Mouse (Mus musculus) heart, embryonic 15.5 days (tissue): Measurements from ENCODE around the gene Rad50. TPM values are rescaled to one million over a fixed set of nuclear protein-coding genes. Genes with fewer than 3 reads are reported as not detected.

ENCODE experiments used
- ATAC-seq: fragments of 200-750 bp; cut with Nextera tagmentation; replicated peaks from 2 replicates; pipeline ENCODE4 v1.8.0; 2017; ENCODE audit warnings: low read depth, moderate TSS enrichment; ENCODE audit not compliant: insufficient number of reproducible peaks, insufficient read depth, low FRiP score
- H3K27ac ChIP-seq: fragments of 300-500 bp; sonication (generic); 2 replicates; pipeline ENCODE4 v1.5.1; 2015; ENCODE audit warnings: mild to moderate bottlenecking, inconsistent platforms
- H3K27me3 ChIP-seq: fragments of 300-500 bp; sonication (generic); 2 replicates; pipeline ENCODE4 v1.6.1; 2015; ENCODE audit warnings: inconsistent platforms
- H3K36me3 ChIP-seq: fragments of 300-500 bp; sonication (generic); 2 replicates; pipeline ENCODE4 v1.6.1; 2015; ENCODE audit warnings: mild to moderate bottlenecking, inconsistent platforms
- H3K4me1 ChIP-seq: fragments of 300-500 bp; sonication (generic); replicated peaks from 2 replicates; pipeline ENCODE4 v1.6.1; 2015; ENCODE audit warnings: inconsistent platforms
- H3K4me2 ChIP-seq: fragments of 300-500 bp; sonication (generic); 2 replicates; pipeline ENCODE4 v1.6.1; 2015; ENCODE audit warnings: inconsistent platforms, mild to moderate bottlenecking, moderate library complexity
- H3K4me3 ChIP-seq: fragments of 300-500 bp; sonication (generic); 2 replicates; pipeline ENCODE4 v1.5.1; 2015; ENCODE audit warnings: mild to moderate bottlenecking, inconsistent platforms
- H3K9ac ChIP-seq: fragments of 300-500 bp; sonication (generic); 2 replicates; pipeline ENCODE4 v1.6.1; 2015; ENCODE audit warnings: mild to moderate bottlenecking, inconsistent platforms
- H3K9me3 ChIP-seq: fragments of 300-500 bp; sonication (generic); replicated peaks from 2 replicates; pipeline ENCODE4 v1.6.1; 2016; ENCODE audit warnings: inconsistent platforms
- WGBS: fragments of 180-500 bp; shearing (Covaris S2); methylation state at CpG from one replicate; pipeline ENCODE4 v1.1.7; 2015; ENCODE audit warnings: mixed read lengths; 5-methylcytosine and 5-hydroxymethylcytosine counted together
- polyA plus RNA-seq: library from polyadenylated mRNA; unstranded; fragments of >200 nt; fragmentation: Nextera tagmentation; extraction: Ambion mirVana; gene quantifications from 2 replicates; pipeline ENCODE4 v1.2.1, GENCODE M21; 2015

The Rad50 gene
- polyA plus RNA-seq, 1 experiment from 2014 or later: 17.3 TPM

DNA sequence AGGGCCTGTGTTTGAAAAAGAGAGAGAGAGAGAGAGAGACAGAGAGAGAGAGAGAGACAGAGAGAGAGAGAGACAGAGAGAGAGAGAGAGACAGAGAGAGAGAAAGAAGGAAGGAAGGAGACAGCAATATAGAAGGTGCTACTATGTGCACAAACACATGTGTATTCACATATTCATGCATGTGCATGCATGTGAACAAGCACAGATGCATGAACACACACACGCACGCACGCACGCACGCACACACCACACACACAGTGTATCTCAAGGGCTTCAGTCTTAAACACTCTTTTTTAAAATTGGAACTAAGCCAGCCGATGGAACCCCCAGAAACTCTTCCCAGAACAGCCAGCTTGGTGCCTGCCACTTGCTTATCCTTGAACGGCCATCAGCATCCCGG is 91.5 kb downstream of the Rad50 start:
- Histone ChIP-seq H3K27ac (no peak overlapping the region), H3K9me3 (no peaks in the 10 kb centered on the region), H3K27me3 (no peaks in the 10 kb centered on the region), H3K4me2 (no peak overlapping the region), H3K9ac (no peak overlapping the region), H3K4me3 (no peak overlapping the region), H3K36me3 (no peaks in the 10 kb centered on the region), H3K4me1 (no peaks in the 10 kb centered on the region)
- no peak for ATAC-seq
- WGBS: 90% methylated on average over 8 of the region's 8 CpGs

DNA sequence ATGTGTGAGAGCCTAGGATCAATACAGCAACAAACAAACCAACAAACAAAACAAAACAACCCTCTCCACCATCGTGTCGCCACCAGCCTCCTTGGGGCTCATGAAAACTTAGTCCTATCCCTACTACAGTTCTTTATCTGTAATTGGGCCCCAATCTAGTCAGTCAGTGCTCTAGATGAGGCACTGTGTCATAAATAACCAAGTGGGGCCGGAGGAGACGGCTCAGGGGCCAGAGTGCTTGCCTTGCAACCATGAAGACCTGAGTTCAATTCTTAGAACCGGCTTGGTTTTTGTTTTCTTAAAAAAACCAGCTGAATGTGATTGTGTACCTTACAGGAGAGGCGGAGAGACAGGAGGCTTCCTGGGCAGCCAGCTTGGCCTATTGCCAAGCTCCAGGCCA is 91.9 kb downstream of the Rad50 start:
- Histone ChIP-seq H3K9me3 (no peaks in the 10 kb centered on the region), H3K9ac (no peak overlapping the region), H3K4me2 (no peak overlapping the region), H3K4me3 (no peak overlapping the region), H3K27me3 (no peaks in the 10 kb centered on the region), H3K27ac (no peak overlapping the region), H3K4me1 (no peaks in the 10 kb centered on the region), H3K36me3 (no peaks in the 10 kb centered on the region)
- WGBS: 60% methylated on average over 6 of the region's 6 CpGs
- no peak for ATAC-seq

DNA sequence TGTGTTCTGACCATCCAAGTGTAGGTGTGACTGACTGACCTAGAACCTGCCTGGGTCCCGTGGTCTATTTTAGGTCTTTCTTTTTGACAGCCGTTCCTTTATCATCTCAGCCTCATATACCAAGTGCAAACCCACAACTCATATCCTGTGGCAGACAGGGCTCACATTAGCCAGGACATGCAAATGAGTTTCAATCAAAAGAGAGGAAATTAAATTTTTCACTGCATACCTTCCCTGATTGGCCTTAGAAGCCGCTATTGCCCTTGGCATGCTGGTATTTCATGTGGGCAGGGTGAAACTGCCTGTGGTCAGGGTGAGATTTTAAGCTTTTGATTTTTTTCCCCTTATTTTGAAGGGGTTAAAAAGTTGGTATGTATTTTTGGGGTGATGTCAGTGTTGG is 97.4 kb downstream of the Rad50 start:
- H3K9me3 ChIP-seq: no peaks in the 10 kb centered on the region
- no peak overlapping the region for H3K4me2 ChIP-seq
- no peak for ATAC-seq
- H3K9ac ChIP-seq: no peak overlapping the region
- H3K36me3 ChIP-seq: no peaks in the 10 kb centered on the region
- no peak overlapping the region for H3K4me3 ChIP-seq
- 56% methylated on average over 3 of the region's 3 CpGs for WGBS
- H3K27me3 ChIP-seq: no peaks in the 10 kb centered on the region
- peaks cover 8% of the 10 kb centered on the region for H3K4me1 ChIP-seq
- H3K27ac ChIP-seq: no peak overlapping the region

DNA sequence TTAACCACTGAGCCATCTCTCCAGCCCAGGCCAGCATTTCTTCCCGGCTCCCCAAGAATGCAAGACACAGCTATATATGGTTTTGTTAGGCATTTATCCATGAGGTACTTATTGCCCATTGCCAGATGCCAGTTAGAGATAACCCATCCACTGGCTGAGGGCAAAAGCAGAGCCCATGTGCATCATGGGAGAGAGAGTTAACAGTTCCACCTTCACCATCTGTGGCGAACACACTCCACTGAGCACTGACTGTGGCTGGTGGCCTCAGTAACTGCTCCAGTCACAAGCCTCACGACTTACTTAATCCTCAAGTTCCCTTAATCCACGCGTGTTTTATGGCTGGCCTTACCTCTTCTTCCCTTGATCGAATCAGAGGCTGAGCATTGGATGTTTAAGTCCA is 97.9 kb downstream of the Rad50 start:
- Histone ChIP-seq H3K4me3 (no peak overlapping the region), H3K9me3 (no peaks in the 10 kb centered on the region), H3K4me1 (peaks cover 8% of the 10 kb centered on the region), H3K36me3 (no peaks in the 10 kb centered on the region), H3K27me3 (no peaks in the 10 kb centered on the region), H3K9ac (no peak overlapping the region), H3K4me2 (no peak overlapping the region), H3K27ac (no peak overlapping the region)
- ATAC-seq: no peak
- WGBS: 80% methylated on average over 6 of the region's 6 CpGs

DNA sequence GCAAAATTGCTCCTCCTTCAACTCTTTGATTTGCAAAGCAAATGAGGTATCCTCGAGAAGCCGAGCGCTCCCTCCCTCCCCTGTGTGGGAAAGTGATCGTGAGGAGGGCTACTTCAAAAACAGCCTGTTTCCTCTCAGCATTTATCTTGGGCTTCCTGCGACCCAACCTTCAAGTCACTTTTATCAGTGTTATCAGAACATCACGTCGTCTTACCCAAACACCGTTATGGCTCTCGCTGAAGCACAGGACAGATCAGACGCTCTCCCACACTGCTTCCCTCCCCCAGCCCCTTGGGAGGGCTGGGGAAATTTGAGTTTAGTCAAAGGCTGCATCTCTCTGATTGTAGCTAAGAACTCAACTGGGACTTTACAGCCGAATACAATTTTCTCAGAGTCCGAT is 101.5 kb downstream of the Rad50 start:
- peak overlapping the region; percentile 29 for H3K4me2 ChIP-seq
- H3K36me3 ChIP-seq: no peaks in the 10 kb centered on the region
- 6% methylated on average over 12 of the region's 12 CpGs for WGBS

DNA sequence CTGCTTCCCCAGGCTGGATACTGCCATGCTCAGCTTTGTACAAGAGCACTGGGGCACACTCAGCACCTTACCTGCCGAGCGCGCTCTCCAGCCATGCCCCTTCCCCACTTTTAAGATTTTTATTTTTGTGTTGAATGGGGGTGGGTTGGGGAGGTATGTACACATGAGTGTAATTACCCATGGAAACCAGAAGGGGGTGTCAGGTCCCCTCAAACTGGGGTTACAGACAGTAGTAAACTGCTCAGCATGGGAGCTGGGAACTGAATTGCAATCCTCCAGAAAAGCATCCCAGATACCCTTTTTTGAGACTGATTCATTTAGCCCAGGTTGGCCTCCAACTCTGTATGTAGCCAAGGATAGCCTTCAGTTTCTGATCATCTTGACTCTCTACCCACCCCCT is 102.1 kb downstream of the Rad50 start:
- no peak for ATAC-seq
- no peaks in the 10 kb centered on the region for H3K9me3 ChIP-seq
- H3K9ac ChIP-seq: no peak overlapping the region
- H3K4me3 ChIP-seq: no peak overlapping the region
- peaks cover 8% of the 10 kb centered on the region for H3K4me1 ChIP-seq
- no peaks in the 10 kb centered on the region for H3K27me3 ChIP-seq
- no peak overlapping the region for H3K4me2 ChIP-seq
- H3K27ac ChIP-seq: no peak overlapping the region
- H3K36me3 ChIP-seq: no peaks in the 10 kb centered on the region
- WGBS: 86% methylated on average over 3 of the region's 3 CpGs

More for the DNA sequence above, 101.5 kb downstream of the Rad50 start:
- no peak for ATAC-seq
- no peaks in the 10 kb centered on the region for H3K27me3 ChIP-seq
- H3K4me1 ChIP-seq: peaks cover 8% of the 10 kb centered on the region
- no peak overlapping the region for H3K27ac ChIP-seq
- H3K9ac ChIP-seq: no peak overlapping the region
- H3K9me3 ChIP-seq: no peaks in the 10 kb centered on the region
- no peak overlapping the region for H3K4me3 ChIP-seq

Other genes starting within 250 kb of the Rad50 start
- gene Gm9837, start 236.8 kb downstream of the Rad50 start, polyA plus RNA-seq: not detected in 2 replicates
- gene Gm9945, start 227.2 kb downstream of the Rad50 start, polyA plus RNA-seq: not detected in 2 replicates
- gene Sowaha, start 227.0 kb downstream of the Rad50 start, polyA plus RNA-seq: 0.34 and 0.48 TPM in 2 replicates
- gene Sept8, start 188.1 kb downstream of the Rad50 start, polyA plus RNA-seq: 18.8 and 23.3 TPM in 2 replicates
- 43.5 and 43.6 TPM in 2 replicates for gene Kif3a, start 139.9 kb downstream of the Rad50 start, polyA plus RNA-seq
- gene Il4, start 88.7 kb downstream of the Rad50 start, polyA plus RNA-seq: 0.33 and 0.82 TPM in 2 replicates
- not detected in 2 replicates for gene Il13, start 72.6 kb downstream of the Rad50 start, polyA plus RNA-seq
- gene Il5, start 13.5 kb upstream of the Rad50 start, polyA plus RNA-seq: not detected in 2 replicates
- gene Irf1, start 62.7 kb upstream of the Rad50 start, polyA plus RNA-seq: 10.2 and 24.9 TPM in 2 replicates
- 0.15 TPM in 1 of 2 replicates, not detected in the other for gene Gm17334, start 65.9 kb upstream of the Rad50 start, polyA plus RNA-seq
- 0.74 and 2.5 TPM in 2 replicates for gene Gm12216, start 151.9 kb upstream of the Rad50 start, polyA plus RNA-seq
- 7.3 and 8.9 TPM in 2 replicates for gene Slc22a5, start 184.3 kb upstream of the Rad50 start, polyA plus RNA-seq